Mouse (Mus musculus): ENCODE data around the gene Efcab6. TPM values are rescaled to one million over a fixed set of nuclear protein-coding genes. Genes with fewer than 3 reads are reported as not detected.
A peak's percentile ranks its signal among the peaks of the same experiment; 100 is the strongest.

Efcab6 gene
- polyA plus RNA-seq, 1 experiment, result not detected

GRCm38 (mm10) chr15:84074705-84075185 lies 9.6 kb upstream of the Efcab6 start:
- Histone ChIP-seq H3K4me3 (ENCODE audit: low read depth, low read length) (no peak overlapping the region), H3K27ac (ENCODE audit: insufficient read depth, low read depth, low read length) (no peak overlapping the region), H3K4me1 (ENCODE audit: control insufficient read depth, insufficient read depth, insufficient read length, low read length) (no peaks in the 10 kb centered on the region), H3K36me3 (ENCODE audit: control insufficient read depth, insufficient read depth, low read length) (no peaks in the 10 kb centered on the region), H3K27me3 (ENCODE audit: control insufficient read depth, insufficient read depth, low read length) (peaks cover 12% of the 10 kb centered on the region)
- TF ChIP-seq CTCF (IDR thresholded peaks at IDR 0.05; ENCODE audit: extremely low read depth, insufficient read length, insufficient replicate concordance, low read depth, low read length) (no peak), POLR2A (IDR thresholded peaks at IDR 0.05; ENCODE audit: low read depth, low read length) (no peak)
- WGBS, result 17% methylated on average over 17 of the region's 17 CpGs

GRCm38 (mm10) chr15:84073911-84074704 lies 8.9 kb upstream of the Efcab6 start:
- H3K36me3 ChIP-seq (ENCODE audit: control insufficient read depth, insufficient read depth, low read length), result no peaks in the 10 kb centered on the region
- WGBS, result 7% methylated on average over 15 of the region's 15 CpGs
- H3K4me1 ChIP-seq (ENCODE audit: control insufficient read depth, insufficient read depth, insufficient read length, low read length), result no peaks in the 10 kb centered on the region
- H3K4me3 ChIP-seq (ENCODE audit: low read depth, low read length), result no peak overlapping the region
- peak; percentile 75; the same call in 1 of the 2 replicates for TF ChIP-seq CTCF (IDR thresholded peaks at IDR 0.05; ENCODE audit: extremely low read depth, insufficient read length, insufficient replicate concordance, low read depth, low read length)
- TF ChIP-seq POLR2A (IDR thresholded peaks at IDR 0.05; ENCODE audit: low read depth, low read length), result no peak
- peaks cover 12% of the 10 kb centered on the region for H3K27me3 ChIP-seq (ENCODE audit: control insufficient read depth, insufficient read depth, low read length)
- no peak overlapping the region for H3K27ac ChIP-seq (ENCODE audit: insufficient read depth, low read depth, low read length)

GRCm38 (mm10) chr15:84073058-84073457 lies 7.9 kb upstream of the Efcab6 start:
- H3K4me1 ChIP-seq (ENCODE audit: control insufficient read depth, insufficient read depth, insufficient read length, low read length), result no peaks in the 10 kb centered on the region
- H3K27me3 ChIP-seq (ENCODE audit: control insufficient read depth, insufficient read depth, low read length), result peaks cover 12% of the 10 kb centered on the region
- WGBS, result 31% methylated on average over 8 of the region's 8 CpGs
- H3K4me3 ChIP-seq (ENCODE audit: low read depth, low read length), result no peak overlapping the region
- H3K27ac ChIP-seq (ENCODE audit: insufficient read depth, low read depth, low read length), result no peak overlapping the region
- no peak for TF ChIP-seq CTCF (IDR thresholded peaks at IDR 0.05; ENCODE audit: extremely low read depth, insufficient read length, insufficient replicate concordance, low read depth, low read length)
- TF ChIP-seq POLR2A (IDR thresholded peaks at IDR 0.05; ENCODE audit: low read depth, low read length), result no peak
- no peaks in the 10 kb centered on the region for H3K36me3 ChIP-seq (ENCODE audit: control insufficient read depth, insufficient read depth, low read length)

GRCm38 (mm10) chr15:84072226-84072625 lies 7.0 kb upstream of the Efcab6 start:
- peaks cover 12% of the 10 kb centered on the region for H3K27me3 ChIP-seq (ENCODE audit: control insufficient read depth, insufficient read depth, low read length)
- no peaks in the 10 kb centered on the region for H3K4me1 ChIP-seq (ENCODE audit: control insufficient read depth, insufficient read depth, insufficient read length, low read length)
- H3K36me3 ChIP-seq (ENCODE audit: control insufficient read depth, insufficient read depth, low read length), result no peaks in the 10 kb centered on the region
- WGBS, result 36% methylated on average over 7 of the region's 7 CpGs
- no peak overlapping the region for H3K4me3 ChIP-seq (ENCODE audit: low read depth, low read length)
- no peak overlapping the region for H3K27ac ChIP-seq (ENCODE audit: insufficient read depth, low read depth, low read length)
- no peak for TF ChIP-seq POLR2A (IDR thresholded peaks at IDR 0.05; ENCODE audit: low read depth, low read length)
- TF ChIP-seq CTCF (IDR thresholded peaks at IDR 0.05; ENCODE audit: extremely low read depth, insufficient read length, insufficient replicate concordance, low read depth, low read length), result peak; percentile 15; the same call in 1 of the 2 replicates

- no peak for TF ChIP-seq CTCF (IDR thresholded peaks at IDR 0.05; ENCODE audit: extremely low read depth, insufficient read length, insufficient replicate concordance, low read depth, low read length)
- no peak for TF ChIP-seq POLR2A (IDR thresholded peaks at IDR 0.05; ENCODE audit: low read depth, low read length)
- 4% methylated on average over 13 of the region's 13 CpGs for WGBS
- Histone ChIP-seq H3K27ac (ENCODE audit: insufficient read depth, low read depth, low read length) (no peak overlapping the region), H3K27me3 (ENCODE audit: control insufficient read depth, insufficient read depth, low read length) (peaks cover 14% of the 10 kb centered on the region), H3K36me3 (ENCODE audit: control insufficient read depth, insufficient read depth, low read length) (no peaks in the 10 kb centered on the region), H3K4me3 (ENCODE audit: low read depth, low read length) (no peak overlapping the region), H3K4me1 (ENCODE audit: control insufficient read depth, insufficient read depth, insufficient read length, low read length) (no peaks in the 10 kb centered on the region)
Observed at GRCm38 (mm10) chr15:84070116-84070676, 5.0 kb upstream of the Efcab6 start.

- no peak for TF ChIP-seq POLR2A (IDR thresholded peaks at IDR 0.05; ENCODE audit: low read depth, low read length)
- no peak for TF ChIP-seq CTCF (IDR thresholded peaks at IDR 0.05; ENCODE audit: extremely low read depth, insufficient read length, insufficient replicate concordance, low read depth, low read length)
- Histone ChIP-seq H3K27ac (ENCODE audit: insufficient read depth, low read depth, low read length) (no peak overlapping the region), H3K36me3 (ENCODE audit: control insufficient read depth, insufficient read depth, low read length) (no peaks in the 10 kb centered on the region), H3K4me3 (ENCODE audit: low read depth, low read length) (no peak overlapping the region), H3K4me1 (ENCODE audit: control insufficient read depth, insufficient read depth, insufficient read length, low read length) (no peaks in the 10 kb centered on the region), H3K27me3 (ENCODE audit: control insufficient read depth, insufficient read depth, low read length) (peaks cover 16% of the 10 kb centered on the region)
- 11% methylated on average over 16 of the region's 16 CpGs for WGBS
Observed at GRCm38 (mm10) chr15:84069455-84070050, 4.4 kb upstream of the Efcab6 start.

GRCm38 (mm10) chr15:84065701-84066100 lies 522 bp upstream of the Efcab6 start:
- H3K4me1 ChIP-seq (ENCODE audit: control insufficient read depth, insufficient read depth, insufficient read length, low read length), result no peaks in the 10 kb centered on the region
- H3K27ac ChIP-seq (ENCODE audit: insufficient read depth, low read depth, low read length), result no peak overlapping the region
- peaks cover 12% of the 10 kb centered on the region for H3K27me3 ChIP-seq (ENCODE audit: control insufficient read depth, insufficient read depth, low read length)
- TF ChIP-seq POLR2A (IDR thresholded peaks at IDR 0.05; ENCODE audit: low read depth, low read length), result no peak
- peak; percentile 17; the same call in 1 of the 2 replicates for TF ChIP-seq CTCF (IDR thresholded peaks at IDR 0.05; ENCODE audit: extremely low read depth, insufficient read length, insufficient replicate concordance, low read depth, low read length)
- H3K4me3 ChIP-seq (ENCODE audit: low read depth, low read length), result no peak overlapping the region
- 76% methylated on average over 4 of the region's 4 CpGs for WGBS
- H3K36me3 ChIP-seq (ENCODE audit: control insufficient read depth, insufficient read depth, low read length), result no peaks in the 10 kb centered on the region
